12 mouse cellular contexts compared by ENCODE assay signal in genomic region chr5:74998716-74999512, GRCm38 (mm10). TPM values are rescaled to one million over a fixed set of nuclear protein-coding genes. Genes with fewer than 3 reads are reported as not detected.
DNase-seq lines count a peak whose midpoint lies in the region; ATAC-seq and TF ChIP-seq lines count a peak whose summit lies in the region.
"Had no signal": no experiment of that assay in that cellular context is flagged by ENCODE, and none has a peak within 500 bp of the region (broad histone marks: within the 10 kb centered on the region; RNA-seq: fewer than 3 reads in every experiment).

No protein-coding gene starts in this region.

- no peak overlapping the region for H3K4me3 ChIP-seq in neural tube, embryonic 11.5 days (ENCODE audit: low read depth, low read length)
- no peak overlapping the region for H3K4me3 ChIP-seq in forebrain, embryonic 10.5 days
- no peak overlapping the region for H3K4me3 ChIP-seq in hindbrain, postnatal 0 days (ENCODE audit: low read length)
- H3K4me3 ChIP-seq: liver, embryonic 15.5 days had no signal

- H3K4me1 ChIP-seq in neural tube, embryonic 11.5 days (ENCODE audit: control insufficient read depth, insufficient read depth, low read length), result peaks cover 4% of the 10 kb centered on the region; the same call in 1 of the 2 replicates
- H3K4me1 ChIP-seq in forebrain, embryonic 10.5 days, result peaks cover 38% of the 10 kb centered on the region
- H3K4me1 ChIP-seq in hindbrain, postnatal 0 days (ENCODE audit: insufficient read depth, low read length), result peaks cover 2% of the 10 kb centered on the region; the same call in 1 of the 2 replicates
- H3K4me1 ChIP-seq: liver, embryonic 15.5 days had no signal

- no peak overlapping the region for H3K9ac ChIP-seq in neural tube, embryonic 11.5 days (ENCODE audit: low read length)
- H3K9ac ChIP-seq in hindbrain, postnatal 0 days (replicated peaks; ENCODE audit: low read length), result no peak overlapping the region
- H3K9ac ChIP-seq: liver, embryonic 15.5 days had no signal

- no peak; the same call in 1 of the 2 replicates for TF ChIP-seq CTCF in hindbrain, postnatal 0 days (IDR thresholded peaks at IDR 0.05; ENCODE audit: low read depth)

- DNase-seq in neural tube, embryonic 11.5 days (ENCODE audit: low spot score), result peak; percentile 73
- no peak for DNase-seq in neural tube, embryonic 10.5 days (ENCODE audit: extremely low spot score, low spot score)
- DNase-seq in forebrain, embryonic 10.5 days (ENCODE audit: extremely low spot score, low spot score), result peak; percentile 81
- peak; percentile 66 for DNase-seq in hindbrain, postnatal 0 days (ENCODE audit: low spot score)
- no peak for DNase-seq in MN1 (ENCODE audit: low spot score)
- DNase-seq in adrenal gland, postnatal 25 days, result no peak
- DNase-seq in cerebellum, adult 18-20 months, result no peak
- DNase-seq: adrenal gland, postnatal 14 days; cerebellum, postnatal 14 days; heart, postnatal 10 days; thymus, postnatal 4 days had no signal

- no peak overlapping the region for H3K4me2 ChIP-seq in neural tube, embryonic 11.5 days (ENCODE audit: low read depth)
- H3K4me2 ChIP-seq in hindbrain, postnatal 0 days (ENCODE audit: low read depth, low read length), result no peak overlapping the region
- H3K4me2 ChIP-seq: liver, embryonic 15.5 days had no signal

- peaks cover 20% of the 10 kb centered on the region for H3K27me3 ChIP-seq in neural tube, embryonic 11.5 days (ENCODE audit: control insufficient read depth, insufficient read depth, low read length)
- peaks cover 91% of the 10 kb centered on the region for H3K27me3 ChIP-seq in forebrain, embryonic 10.5 days (ENCODE audit: poor library complexity, severe bottlenecking)
- H3K27me3 ChIP-seq in hindbrain, postnatal 0 days (ENCODE audit: insufficient read depth, low read length), result no peaks in the 10 kb centered on the region
- H3K27me3 ChIP-seq: liver, embryonic 15.5 days had no signal

- 34% methylated on average over 12 of the region's 12 CpGs for WGBS in neural tube, embryonic 11.5 days
- 23% methylated on average over 12 of the region's 12 CpGs for WGBS in forebrain, embryonic 10.5 days
- whole genome bisulfite sequencing in hindbrain, postnatal 0 days, result 23% methylated on average over 12 of the region's 12 CpGs

- ATAC-seq in neural tube, embryonic 11.5 days (ENCODE audit: insufficient read depth, low FRiP score, low TSS enrichment), result peak; percentile 94
- ATAC-seq in hindbrain, postnatal 0 days, result peak; percentile 90

- H3K9me3 ChIP-seq in neural tube, embryonic 11.5 days (ENCODE audit: control insufficient read depth, low read length), result no peaks in the 10 kb centered on the region
- no peaks in the 10 kb centered on the region for H3K9me3 ChIP-seq in forebrain, embryonic 10.5 days
- H3K9me3 ChIP-seq in hindbrain, postnatal 0 days (ENCODE audit: low read length), result no peaks in the 10 kb centered on the region
- H3K9me3 ChIP-seq: liver, embryonic 15.5 days had no signal

- no peak overlapping the region for H3K27ac ChIP-seq in neural tube, embryonic 11.5 days (ENCODE audit: low read depth, low read length)
- H3K27ac ChIP-seq in forebrain, embryonic 10.5 days, result peak overlapping the region; percentile 78
- peak overlapping the region; percentile 36; the same call in 1 of the 2 replicates for H3K27ac ChIP-seq in hindbrain, postnatal 0 days
- H3K27ac ChIP-seq: liver, embryonic 15.5 days had no signal

- H3K36me3 ChIP-seq in neural tube, embryonic 11.5 days (ENCODE audit: control insufficient read depth, insufficient read depth, low read length), result peaks cover 6% of the 10 kb centered on the region
- peaks cover 41% of the 10 kb centered on the region for H3K36me3 ChIP-seq in forebrain, embryonic 10.5 days (replicated peaks)
- peaks cover 2% of the 10 kb centered on the region; the same call in 1 of the 2 replicates for H3K36me3 ChIP-seq in hindbrain, postnatal 0 days (ENCODE audit: insufficient read depth, low read length)

RNA-seq across cellular contexts. Expression of gene Chic2, which starts 45.7 kb away (rescaled TPM):
- 46.8 and 51.3 TPM in 2 replicates for polyA plus RNA-seq in neural tube, embryonic 11.5 days (2014; fragmentation: Nextera tagmentation; extraction: Ambion mirVana)
- 34.4 and 37.8 TPM in 2 replicates for polyA plus RNA-seq in forebrain, embryonic 10.5 days (2016; fragmentation: Nextera tagmentation; extraction: Ambion mirVana)
- 10.5 and 12.8 TPM in 2 replicates for total RNA-seq in hindbrain, postnatal 0 days (2014; rRNA removed)
- polyA plus RNA-seq in hindbrain, postnatal 0 days (2015; fragmentation: Nextera tagmentation; extraction: Ambion mirVana), result 33.9 and 34.6 TPM in 2 replicates
- 29.6 and 30.8 TPM in 2 replicates for total RNA-seq in adrenal gland, postnatal 25 days (2021)

Comparison
In these comparisons a context has a peak if more than half of its experiments do, and no peak if none do; other contexts are left out.
1. DNase-seq: peak in neural tube, embryonic 11.5 days (single experiment), forebrain, embryonic 10.5 days (single experiment) and hindbrain, postnatal 0 days (single experiment); none in neural tube, embryonic 10.5 days (single experiment), MN1 (single experiment), adrenal gland, postnatal 25 days (single experiment) and cerebellum, adult 18-20 months (0 of 2).